Mouse (Mus musculus) liver, adult 2 months (tissue): ENCODE data around the gene Wfikkn2. TPM values are rescaled to one million over a fixed set of nuclear protein-coding genes. Genes with fewer than 3 reads are reported as not detected.

ENCODE experiments used
- DNase-seq: peaks from one replicate; pipeline ENCODE4 v3.0.0-alpha.2; 2011; ENCODE audit warnings: low read depth, low spot score; ENCODE audit errors: extremely low read depth
- H3K27ac ChIP-seq: fragments of 200-500 bp; replicated peaks from 2 replicates; pipeline ENCODE4 v1.5.1; 2012; ENCODE audit warnings: low read depth, mild to moderate bottlenecking, control low read depth, inconsistent platforms, low read length; ENCODE audit not compliant: insufficient read depth
- H3K27me3 ChIP-seq: fragments of 200-500 bp; 2 replicates; pipeline ENCODE4 v1.6.1; 2012; ENCODE audit warnings: mild to moderate bottlenecking, moderate library complexity, low read length, inconsistent platforms; ENCODE audit not compliant: control insufficient read depth, insufficient read depth
- H3K36me3 ChIP-seq: fragments of 200-500 bp; 2 replicates; pipeline ENCODE4 v1.6.1; 2012; ENCODE audit warnings: low read length, inconsistent platforms; ENCODE audit not compliant: control insufficient read depth, insufficient read depth
- H3K4me1 ChIP-seq: fragments of 200-500 bp; 2 replicates; pipeline ENCODE4 v1.6.1; 2011; ENCODE audit warnings: low read length; ENCODE audit not compliant: control insufficient read depth, insufficient read depth
- H3K4me3 ChIP-seq: fragments of 200-500 bp; 2 replicates; pipeline ENCODE4 v1.5.1; 2011; ENCODE audit warnings: low read depth, mild to moderate bottlenecking, control low read depth, low read length, moderate library complexity; ENCODE audit not compliant: insufficient read depth
- H3K79me2 ChIP-seq: fragments of 200-500 bp; 2 replicates; pipeline ENCODE4 v1.6.1; 2012; ENCODE audit warnings: inconsistent platforms, mild to moderate bottlenecking, low read length, moderate library complexity; ENCODE audit not compliant: control insufficient read depth, insufficient read depth
- H3K9ac ChIP-seq: fragments of 200-500 bp; 2 replicates; pipeline ENCODE4 v1.6.1; 2012; ENCODE audit warnings: low read depth, mild to moderate bottlenecking, control low read depth, inconsistent platforms, low read length
- CTCF ChIP-seq: fragments of 200-500 bp; IDR thresholded peaks from 2 replicates; pipeline ENCODE4 v1.5.1; 2011; ENCODE audit warnings: low read depth, low read length, control low read depth
- POLR2A ChIP-seq: fragments of 200-500 bp; IDR thresholded peaks from 2 replicates; pipeline ENCODE4 v1.6.1; 2011; ENCODE audit warnings: low read length, control low read depth; ENCODE audit not compliant: insufficient read depth; ENCODE audit errors: extremely low read depth
- WGBS: fragments of 180-500 bp; shearing (Covaris S2); methylation state at CpG from one replicate; pipeline ENCODE4 v1.1.7; 2018; 5-methylcytosine and 5-hydroxymethylcytosine counted together
- polyA plus RNA-seq: library from polyadenylated mRNA; depleted of rRNA; stranded (reverse); fragments of >200 nt; gene quantifications from 2 replicates; pipeline ENCODE4 v1.2.3, GENCODE M21; 2012
- total RNA-seq: library from RNA; depleted of rRNA; stranded (reverse); fragments of >200 nt; gene quantifications from 2 replicates; pipeline ENCODE4 v1.2.3, GENCODE M21; 2014

Wfikkn2 gene
- total and polyA plus RNA-seq, 2 experiments, result under 0.01 to 0.04 TPM

DNA sequence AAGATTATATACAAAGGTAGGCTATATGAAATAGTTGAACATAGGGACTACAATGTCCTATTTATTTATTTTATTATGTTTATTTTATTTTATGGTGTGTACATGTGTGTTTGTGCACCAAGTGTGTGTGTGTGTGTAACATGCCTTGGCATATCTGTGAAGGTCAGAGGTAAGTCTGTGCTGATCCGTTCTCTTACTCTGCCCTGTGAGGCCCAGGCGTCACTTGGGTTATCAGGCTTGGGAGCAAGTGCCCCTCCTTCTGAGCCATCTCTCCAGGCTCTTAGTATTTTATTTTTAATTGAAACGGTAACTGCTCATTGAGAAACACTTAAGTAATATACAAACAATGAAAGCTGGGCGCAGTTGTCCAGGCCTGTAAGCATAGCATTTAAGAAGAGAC lies 45.4 kb downstream of the Wfikkn2 start:
- 35% methylated on average over 4 of the region's 4 CpGs for WGBS
- no peak for TF ChIP-seq CTCF
- TF ChIP-seq POLR2A, result no peak
- Histone ChIP-seq H3K27ac (no peak overlapping the region; the same call in 1 of the 2 replicates), H3K9ac (no peak overlapping the region), H3K36me3 (no peaks in the 10 kb centered on the region), H3K79me2 (no peaks in the 10 kb centered on the region), H3K4me3 (no peak overlapping the region), H3K4me1 (peaks cover 25% of the 10 kb centered on the region), H3K27me3 (no peaks in the 10 kb centered on the region)
- DNase-seq, result no peak

DNA sequence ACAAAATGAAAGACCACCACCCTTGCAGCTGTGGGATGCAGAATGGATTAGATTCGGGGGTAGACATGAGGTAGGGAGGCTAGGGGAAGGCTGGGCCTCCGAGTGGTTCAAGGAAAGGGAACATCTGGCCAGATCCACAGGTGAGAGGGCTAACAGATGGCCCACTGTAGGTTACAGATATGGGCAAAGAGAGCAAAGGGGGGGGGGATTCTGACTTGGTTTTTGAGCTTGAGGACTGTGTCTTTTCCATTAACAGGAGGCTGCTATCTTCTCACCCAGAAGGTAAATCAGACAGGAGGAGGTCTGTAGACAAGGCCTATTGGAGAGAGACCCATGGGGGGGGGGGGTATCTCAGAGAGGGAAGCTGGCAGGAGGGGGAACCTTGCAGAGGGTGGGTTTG lies 46.0 kb downstream of the Wfikkn2 start:
- no peak for TF ChIP-seq CTCF
- no peak for TF ChIP-seq POLR2A
- Histone ChIP-seq H3K4me1 (peaks cover 25% of the 10 kb centered on the region), H3K36me3 (no peaks in the 10 kb centered on the region), H3K27me3 (no peaks in the 10 kb centered on the region), H3K79me2 (no peaks in the 10 kb centered on the region), H3K27ac (no peak overlapping the region), H3K9ac (no peak overlapping the region), H3K4me3 (no peak overlapping the region)
- no peak for DNase-seq
- 97% methylated on average over 2 of the region's 2 CpGs for WGBS

DNA sequence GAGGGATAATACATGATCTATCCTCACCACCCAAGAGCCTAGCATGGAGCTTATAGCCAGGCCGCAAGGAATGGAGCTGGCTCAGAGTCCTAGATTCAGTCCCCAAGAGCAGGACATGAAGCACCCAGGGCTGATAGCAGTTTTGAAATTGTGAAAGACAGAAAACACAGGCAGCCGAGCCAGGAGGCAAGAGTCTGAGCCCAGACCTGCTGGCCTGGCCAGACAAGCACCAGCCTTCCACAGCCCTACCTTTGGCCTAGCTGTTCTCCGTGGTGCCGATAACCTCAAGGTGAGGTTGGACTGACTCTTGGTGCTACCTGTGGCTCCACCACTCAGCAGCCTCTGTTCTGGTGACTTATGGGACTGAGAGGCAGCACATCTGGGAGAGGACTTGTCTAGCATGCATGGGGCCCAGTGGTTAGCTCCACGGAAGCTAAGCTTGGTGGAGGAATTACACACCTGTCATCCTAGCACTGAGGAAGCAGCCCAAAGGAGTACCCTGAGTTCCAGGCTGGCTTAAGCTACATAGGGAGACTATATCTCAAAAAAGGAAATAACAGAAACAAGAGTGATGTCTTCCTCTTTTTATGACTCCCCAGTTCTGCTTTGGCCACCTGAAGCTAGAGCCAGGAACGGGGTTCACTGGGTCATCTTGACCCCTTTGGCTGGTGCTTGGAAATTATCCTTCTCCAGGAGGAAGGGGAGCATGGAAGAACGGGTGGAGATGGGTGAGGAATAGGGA lies 47.2 kb downstream of the Wfikkn2 start:
- 44% methylated on average over 7 of the region's 7 CpGs for WGBS
- Histone ChIP-seq H3K79me2 (no peaks in the 10 kb centered on the region), H3K4me1 (peaks cover 25% of the 10 kb centered on the region), H3K27ac (peak overlapping the region; percentile 75), H3K36me3 (no peaks in the 10 kb centered on the region), H3K4me3 (no peak overlapping the region), H3K27me3 (no peaks in the 10 kb centered on the region), H3K9ac (no peak overlapping the region)
- peak; percentile 93 for DNase-seq
- TF ChIP-seq POLR2A (no peak), CTCF (no peak)

DNA sequence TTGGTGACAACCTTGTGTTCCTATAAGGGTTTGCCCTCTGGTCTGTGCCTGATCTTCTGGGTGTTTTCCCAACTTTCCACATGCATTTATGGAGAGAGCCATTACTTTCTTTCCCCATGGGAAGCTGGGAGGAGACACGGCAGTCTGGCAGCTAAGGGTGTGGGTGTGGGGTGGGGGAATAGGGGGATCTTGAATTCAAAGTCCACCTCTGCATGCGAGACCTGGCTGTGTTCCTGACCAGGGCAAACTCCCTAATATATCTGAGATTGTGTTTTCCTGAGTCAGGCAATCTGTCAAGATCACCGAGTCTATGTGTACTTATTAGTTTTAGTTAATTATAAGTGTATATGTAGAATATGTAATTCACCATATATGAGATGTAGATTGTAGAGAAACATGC lies 49.5 kb downstream of the Wfikkn2 start:
- peaks cover 21% of the 10 kb centered on the region for H3K4me1 ChIP-seq
- H3K36me3 ChIP-seq, result no peaks in the 10 kb centered on the region
- no peaks in the 10 kb centered on the region for H3K27me3 ChIP-seq
- TF ChIP-seq CTCF (no peak), POLR2A (no peak)
- H3K79me2 ChIP-seq, result no peaks in the 10 kb centered on the region
- H3K9ac ChIP-seq, result no peak overlapping the region
- DNase-seq, result peak; percentile 46
- WGBS, result 18% methylated on average over 3 of the region's 3 CpGs
- H3K27ac ChIP-seq, result no peak overlapping the region
- H3K4me3 ChIP-seq, result no peak overlapping the region

DNA sequence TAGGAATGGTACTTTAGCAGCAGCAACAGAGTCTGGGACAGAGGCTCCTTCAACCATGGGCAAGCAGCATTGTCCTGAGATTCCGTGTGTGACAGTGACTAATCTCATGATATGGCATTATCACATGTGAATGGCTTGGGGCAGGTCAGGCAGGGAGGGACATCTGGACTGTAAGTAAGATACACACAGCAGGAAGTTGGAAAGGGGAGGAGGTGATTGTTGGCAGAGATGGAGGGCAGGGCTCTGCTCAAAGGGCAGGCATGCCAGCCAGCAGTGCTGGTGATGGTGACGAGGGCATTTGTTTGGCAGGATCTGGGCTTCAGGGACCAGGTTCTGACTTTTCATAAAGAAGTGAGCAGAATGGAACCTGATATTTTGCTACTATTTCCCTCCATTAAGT lies 52.7 kb downstream of the Wfikkn2 start:
- Histone ChIP-seq H3K9ac (no peak overlapping the region), H3K36me3 (no peaks in the 10 kb centered on the region), H3K79me2 (no peaks in the 10 kb centered on the region), H3K27me3 (no peaks in the 10 kb centered on the region), H3K4me1 (peaks cover 12% of the 10 kb centered on the region), H3K27ac (no peak overlapping the region), H3K4me3 (no peak overlapping the region)
- TF ChIP-seq POLR2A (no peak), CTCF (no peak)
- peak; percentile 83 for DNase-seq
- 15% methylated on average over 2 of the region's 2 CpGs for WGBS

DNA sequence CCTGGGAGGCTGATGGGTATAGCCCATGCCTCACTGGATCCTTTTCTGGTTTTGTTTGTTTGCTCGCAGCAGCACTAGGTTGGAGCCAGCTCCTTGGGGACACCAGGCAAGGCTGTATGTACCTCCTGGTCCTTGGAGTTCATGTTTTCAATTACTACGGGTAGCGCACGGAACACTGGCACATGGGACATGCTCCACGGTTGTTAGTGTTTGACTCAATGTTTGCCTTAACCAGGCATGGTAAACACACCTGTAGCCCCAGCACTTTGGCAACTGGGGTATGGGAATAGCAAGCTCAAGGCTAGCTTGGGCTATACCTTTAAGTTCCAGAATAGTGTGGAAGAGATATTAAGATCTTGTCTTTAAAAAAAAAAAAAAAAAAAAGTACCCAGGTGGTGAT lies 55.1 kb downstream of the Wfikkn2 start:
- 31% methylated on average over 5 of the region's 5 CpGs for WGBS

More for the DNA sequence above, 55.1 kb downstream of the Wfikkn2 start:
- Histone ChIP-seq H3K4me1 (peaks cover 6% of the 10 kb centered on the region), H3K4me3 (no peak overlapping the region), H3K27me3 (no peaks in the 10 kb centered on the region), H3K9ac (no peak overlapping the region), H3K27ac (no peak overlapping the region), H3K36me3 (no peaks in the 10 kb centered on the region), H3K79me2 (no peaks in the 10 kb centered on the region)
- peak; percentile 65 for DNase-seq
- TF ChIP-seq CTCF, result no peak
- TF ChIP-seq POLR2A, result no peak
